Mouse (Mus musculus): ENCODE measurements at regions not wholly inside any gene's neighbourhood (a gene's known extent, or its start where the extent isn't known, plus 50 kb on each side); places are given as distances from the start of the nearest gene placed in this dataset.
"Not testable (repeated sequence)": the region's sequence is repeated elsewhere in the genome, so short reads cannot be mapped to it uniquely, and the experiment has no call there.

- not testable (repeated sequence) for DNase-seq (ENCODE audit: low spot score)
These were observed 95.1 kb downstream of the Stard3nl start for GRCm38 (mm10) chr13:19300320-19301011.

- no peak for DNase-seq (ENCODE audit: low spot score)
These were observed 99.3 kb downstream of the Stard3nl start for GRCm38 (mm10) chr13:19296325-19296724.

GRCm38 (mm10) chr13:19293041-19293440 lies 102.6 kb downstream of the Stard3nl start:
- no peak for DNase-seq (ENCODE audit: low spot score)

GRCm38 (mm10) chr13:19283161-19283560 lies 112.4 kb downstream of the Stard3nl start:
- DNase-seq (ENCODE audit: low spot score): no peak

- DNase-seq (ENCODE audit: low spot score): not testable (repeated sequence)
These were observed 122.9 kb downstream of the Stard3nl start for GRCm38 (mm10) chr13:19272548-19273295.

- not testable (repeated sequence) for DNase-seq (ENCODE audit: low spot score)
These were observed 130.6 kb downstream of the Stard3nl start for GRCm38 (mm10) chr13:19264996-19265395.

- DNase-seq (ENCODE audit: low spot score): not testable (repeated sequence)
These were observed 149.0 kb downstream of the Stard3nl start for GRCm38 (mm10) chr13:19246558-19246957.

- DNase-seq (ENCODE audit: low spot score): not testable (repeated sequence)
These were observed 153.0 kb downstream of the Stard3nl start for GRCm38 (mm10) chr13:19242580-19242979.

- DNase-seq (ENCODE audit: low spot score): peak; percentile 7
These were observed 159.3 kb downstream of the Stard3nl start for GRCm38 (mm10) chr13:19236340-19236739.

- no peak for DNase-seq (ENCODE audit: low spot score)
These were observed 160.8 kb downstream of the Stard3nl start for GRCm38 (mm10) chr13:19234700-19235374.

GRCm38 (mm10) chr13:19220004-19220403 lies 175.6 kb downstream of the Stard3nl start:
- not testable (repeated sequence) for DNase-seq (ENCODE audit: low spot score)

GRCm38 (mm10) chr13:19219383-19219991 lies 176.1 kb downstream of the Stard3nl start:
- not testable (repeated sequence) for DNase-seq (ENCODE audit: low spot score)

GRCm38 (mm10) chr13:19204669-19205068 lies 190.9 kb downstream of the Stard3nl start:
- no peak for DNase-seq (ENCODE audit: low spot score)

GRCm38 (mm10) chr13:19202320-19202719 lies 193.3 kb downstream of the Stard3nl start:
- not testable (repeated sequence) for DNase-seq (ENCODE audit: low spot score)
